Mouse (Mus musculus) T-cell, adult 66 days (primary cell): Measurements from ENCODE around the gene C5ar2. TPM values are rescaled to one million over a fixed set of nuclear protein-coding genes. Genes with fewer than 3 reads are reported as not detected.

ENCODE experiments used
- total RNA-seq, 2 experiments: library from RNA; stranded (reverse); gene quantifications; 3 replicates in 1 of 2; 4 replicates in 1 of 2; pipeline ENCODE4 v1.2.4; 2023

The C5ar2 gene
- total RNA-seq: under 1 TPM; 0.26 to 0.47 TPM

GRCm38 (mm10) chr7:16244067-16244466, at the start of gene C5ar2:
TSS of gene C5ar2 (minus strand) at chr7:16244154.

GRCm38 (mm10) chr7:16286026-16286961, 42.3 kb upstream of the C5ar2 start, which contains the start of gene Ccdc9:
TSS of gene Ccdc9 (minus strand) at chr7:16286795.

GRCm38 (mm10) chr7:16273081-16273765, 29.3 kb upstream of the C5ar2 start, which contains the start of gene Inafm1:
TSS of gene Inafm1 (minus strand) at chr7:16273617.

GRCm38 (mm10) chr7:16259110-16259590, 15.2 kb upstream of the C5ar2 start, which contains the start of gene C5ar1:
TSS of gene C5ar1 (minus strand) at chr7:16259540.

GRCm38 (mm10) chr7:16221582-16222272, 22.2 kb downstream of the C5ar2 start, which contains the start of gene Dhx34:
TSS of gene Dhx34 (minus strand) at chr7:16222037.

Other genes starting within 250 kb of the C5ar2 start
- gene Bicra, start 196.2 kb downstream of the C5ar2 start, total RNA-seq: 10 to 100 TPM; 63.1 to 69.6 TPM
- not detected for gene Zfp541, start 182.3 kb downstream of the C5ar2 start, total RNA-seq
- 100 to 1,000 TPM; 213 to 236 TPM for gene Napa, start 145.7 kb downstream of the C5ar2 start, total RNA-seq
- 10 to 100 TPM; 41.3 to 44.7 TPM for gene Kptn, start 124.3 kb downstream of the C5ar2 start, total RNA-seq
- under 1 TPM; 0.09 TPM for gene Slc8a2, start 114.3 kb downstream of the C5ar2 start, total RNA-seq
- gene Meis3, start 69.1 kb downstream of the C5ar2 start, total RNA-seq: 10 to 100 TPM; 44.6 to 58.0 TPM
- gene Dhx34, start 22.1 kb downstream of the C5ar2 start, total RNA-seq: 10 to 100 TPM; 28.8 to 32.0 TPM
- gene C5ar1, start 15.4 kb upstream of the C5ar2 start, total RNA-seq: under 1 TPM in 1 of 2 experiments, not detected in 1; 0.30 TPM
- gene Inafm1, start 29.5 kb upstream of the C5ar2 start, total RNA-seq: 10 to 100 TPM; 23.9 to 31.5 TPM
- gene Ccdc9, start 42.6 kb upstream of the C5ar2 start, total RNA-seq: 100 to 1,000 TPM; 233 to 246 TPM
- 10 to 100 TPM; 29.4 to 34.5 TPM for gene Bbc3, start 64.2 kb upstream of the C5ar2 start, total RNA-seq
- 10 to 100 TPM; 58.6 to 76.2 TPM for gene Sae1, start 143.7 kb upstream of the C5ar2 start, total RNA-seq
- 10 to 100 TPM; 80.5 to 80.9 TPM for gene Zc3h4, start 156.8 kb upstream of the C5ar2 start, total RNA-seq
- 10 to 100 TPM; 38.7 to 39.4 TPM for gene Tmem160, start 208.6 kb upstream of the C5ar2 start, total RNA-seq
- gene Npas1, start 233.6 kb upstream of the C5ar2 start, total RNA-seq: not detected